Mouse (Mus musculus): ENCODE results near the gene Cdc37.

- no peak for TF ChIP-seq CTCF (IDR thresholded peaks at IDR 0.05; ENCODE audit: low read depth, low read length)
- TF ChIP-seq POLR2A (IDR thresholded peaks at IDR 0.05; ENCODE audit: insufficient read depth, low read length) = no peak
Measured at GRCm38 (mm10) chr9:21133064-21133707, 16.6 kb downstream of the Cdc37 start.

Measured in ES-Bruce4 (cell line).